Mouse (Mus musculus) thymus, adult 2 months (tissue): ENCODE results near the gene Grm4. TPM values are rescaled to one million over a fixed set of nuclear protein-coding genes. Genes with fewer than 3 reads are reported as not detected.

ENCODE experiments used
- DNase-seq: peaks from one replicate; pipeline ENCODE4 v3.0.0; 2021
- H3K27ac ChIP-seq: fragments of 200-500 bp; 2 replicates; pipeline ENCODE4 v1.5.1; 2012; ENCODE audit warnings: low read length, control low read depth; ENCODE audit not compliant: control insufficient read depth, insufficient read depth
- H3K27me3 ChIP-seq: fragments of 200-500 bp; 2 replicates; pipeline ENCODE4 v1.6.1; 2012; ENCODE audit warnings: mild to moderate bottlenecking, low read length, moderate library complexity, mixed read lengths; ENCODE audit not compliant: control insufficient read depth, insufficient read depth
- H3K36me3 ChIP-seq: fragments of 200-500 bp; 2 replicates; pipeline ENCODE4 v1.6.1; 2012; ENCODE audit warnings: mild to moderate bottlenecking, low read length, moderate library complexity; ENCODE audit not compliant: control insufficient read depth, insufficient read depth
- H3K4me1 ChIP-seq: fragments of 200-500 bp; replicated peaks from 2 replicates; pipeline ENCODE4 v1.6.1; 2012; ENCODE audit warnings: low read length; ENCODE audit not compliant: control insufficient read depth, insufficient read depth
- H3K4me3 ChIP-seq: fragments of 200-500 bp; 2 replicates; pipeline ENCODE4 v1.5.1; 2012; ENCODE audit warnings: mild to moderate bottlenecking, low read length, control low read depth, moderate library complexity; ENCODE audit not compliant: control insufficient read depth, insufficient read depth
- CTCF ChIP-seq: fragments of 200-500 bp; IDR thresholded peaks from 2 replicates; pipeline ENCODE4 v1.5.1; 2012; ENCODE audit warnings: mild to moderate bottlenecking, control low read depth, low read length, moderate library complexity, borderline replicate concordance; ENCODE audit not compliant: control insufficient read depth, poor library complexity, insufficient read depth; ENCODE audit errors: extremely low read depth
- POLR2A ChIP-seq: fragments of 200-500 bp; IDR thresholded peaks from 2 replicates; pipeline ENCODE4 v1.6.1; 2012; ENCODE audit warnings: mild to moderate bottlenecking, low read length, control low read depth, moderate library complexity; ENCODE audit not compliant: control insufficient read depth, poor library complexity, insufficient read depth; ENCODE audit errors: extremely low read depth
- WGBS: fragments of 180-500 bp; shearing (Covaris S2); methylation state at CpG from one replicate; pipeline ENCODE4 v1.1.7; 2018; 5-methylcytosine and 5-hydroxymethylcytosine counted together
- polyA plus RNA-seq: library from polyadenylated mRNA; depleted of rRNA; stranded (reverse); fragments of >200 nt; gene quantifications from 2 replicates; pipeline ENCODE4 v1.2.3, GENCODE M21; 2012

Grm4 gene
- polyA plus RNA-seq, 1 experiment = 1.5 TPM

- Histone ChIP-seq H3K27ac (no peak overlapping the region), H3K36me3 (no peaks in the 10 kb centered on the region), H3K27me3 (no peaks in the 10 kb centered on the region), H3K4me1 (peaks cover 4% of the 10 kb centered on the region), H3K4me3 (no peak overlapping the region)
- TF ChIP-seq POLR2A (no peak), CTCF (no peak)
- WGBS = 93% methylated on average over 4 of the region's 4 CpGs
- DNase-seq = no peak
These were observed 114.2 kb downstream of the Grm4 start for GRCm38 (mm10) chr17:27406956-27407355.

- WGBS = 21% methylated on average over 19 of the region's 19 CpGs
- DNase-seq = no peak
- Histone ChIP-seq H3K27ac (no peak overlapping the region), H3K4me1 (peaks cover 4% of the 10 kb centered on the region), H3K4me3 (no peak overlapping the region), H3K36me3 (no peaks in the 10 kb centered on the region), H3K27me3 (no peaks in the 10 kb centered on the region)
- TF ChIP-seq CTCF = no peak
- no peak for TF ChIP-seq POLR2A
These were observed 115.7 kb downstream of the Grm4 start for GRCm38 (mm10) chr17:27405376-27406024.

DNA sequence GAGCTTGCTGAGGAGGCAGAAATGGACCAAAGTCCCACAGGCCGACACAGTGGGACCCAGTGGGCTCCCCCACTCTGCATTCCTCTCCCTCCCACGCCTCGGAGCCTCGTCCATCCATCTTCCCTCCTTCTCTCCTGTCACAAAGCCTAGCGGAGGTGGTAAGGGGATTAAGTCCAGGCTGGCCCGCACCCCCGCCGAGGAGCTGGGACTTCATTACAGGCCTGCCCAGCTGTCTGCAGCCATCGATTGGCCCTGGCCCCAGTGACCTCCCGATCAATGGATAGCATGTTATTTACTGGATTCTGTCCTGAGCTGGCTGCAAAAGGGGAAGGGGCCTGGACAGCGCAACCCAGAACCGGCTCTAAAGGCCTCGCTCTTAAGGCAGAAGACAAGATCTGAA is 120.0 kb downstream of the Grm4 start:
- Histone ChIP-seq H3K4me1 (peaks cover 4% of the 10 kb centered on the region), H3K4me3 (no peak overlapping the region), H3K36me3 (no peaks in the 10 kb centered on the region), H3K27ac (no peak overlapping the region), H3K27me3 (no peaks in the 10 kb centered on the region)
- TF ChIP-seq CTCF = no peak
- no peak for TF ChIP-seq POLR2A
- no peak for DNase-seq
- 90% methylated on average over 13 of the region's 13 CpGs for WGBS

DNA sequence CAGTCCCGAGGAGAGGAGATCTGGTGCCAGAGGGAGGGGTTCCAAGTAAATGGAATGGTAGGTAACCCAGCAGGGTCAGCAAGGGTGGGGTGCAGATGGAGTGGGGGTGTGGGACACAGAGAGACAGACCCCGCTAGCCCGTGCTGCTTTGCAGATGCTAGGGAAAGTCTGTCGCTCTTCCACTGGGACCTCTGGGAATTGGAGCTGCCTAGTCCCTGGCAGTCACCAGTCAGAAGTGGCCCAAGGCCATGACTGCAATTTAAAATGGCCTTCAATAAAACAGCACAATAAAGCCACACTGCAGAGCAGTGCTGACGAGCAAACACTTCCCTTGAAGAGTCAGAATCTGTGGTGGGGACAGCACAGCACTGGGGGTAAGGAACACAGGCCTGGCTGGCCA is 127.3 kb downstream of the Grm4 start:
- H3K27me3 ChIP-seq = no peaks in the 10 kb centered on the region
- TF ChIP-seq CTCF (no peak), POLR2A (no peak)
- 94% methylated on average over 5 of the region's 5 CpGs for WGBS
- H3K36me3 ChIP-seq = no peaks in the 10 kb centered on the region
- H3K4me1 ChIP-seq = no peaks in the 10 kb centered on the region
- no peak for DNase-seq
- H3K4me3 ChIP-seq = no peak overlapping the region
- H3K27ac ChIP-seq = no peak overlapping the region

- TF ChIP-seq POLR2A (no peak), CTCF (peak; percentile 15; the same call in 1 of the 2 replicates)
- WGBS = 92% methylated on average over 4 of the region's 4 CpGs
- no peaks in the 10 kb centered on the region for H3K36me3 ChIP-seq
- H3K4me1 ChIP-seq = no peaks in the 10 kb centered on the region
- no peak for DNase-seq
- H3K27ac ChIP-seq = no peak overlapping the region
- no peaks in the 10 kb centered on the region for H3K27me3 ChIP-seq
- H3K4me3 ChIP-seq = no peak overlapping the region
These were observed 127.8 kb downstream of the Grm4 start for GRCm38 (mm10) chr17:27393432-27393831.

GRCm38 (mm10) chr17:27392918-27393317 is 128.3 kb downstream of the Grm4 start:
- WGBS = 91% methylated on average over 8 of the region's 8 CpGs
- H3K27ac ChIP-seq = no peak overlapping the region
- no peak overlapping the region for H3K4me3 ChIP-seq
- no peaks in the 10 kb centered on the region for H3K36me3 ChIP-seq
- H3K27me3 ChIP-seq = no peaks in the 10 kb centered on the region
- no peaks in the 10 kb centered on the region for H3K4me1 ChIP-seq
- DNase-seq = no peak
- TF ChIP-seq POLR2A (no peak), CTCF (no peak)

DNA sequence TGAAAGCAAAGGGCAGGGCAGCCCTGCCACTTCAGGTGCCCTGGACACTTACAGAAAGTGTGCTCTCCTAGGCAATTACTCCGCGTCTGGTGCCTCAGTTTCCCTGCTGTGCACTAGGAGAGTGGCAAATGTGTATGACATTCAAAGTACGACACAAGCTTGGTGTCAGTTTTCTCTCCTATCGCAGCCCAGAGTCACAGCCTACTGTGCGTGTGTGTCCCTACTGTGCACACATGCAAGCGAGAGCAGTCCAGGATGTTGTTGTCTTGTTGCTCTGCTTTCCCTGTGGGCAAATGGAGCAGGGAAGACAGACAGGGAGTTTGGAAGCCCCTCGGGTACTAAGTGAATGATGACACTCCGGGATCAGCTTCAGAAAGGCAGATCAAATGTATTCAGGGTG is 131.2 kb downstream of the Grm4 start:
- H3K27me3 ChIP-seq = no peaks in the 10 kb centered on the region
- H3K27ac ChIP-seq = no peak overlapping the region
- TF ChIP-seq CTCF (no peak), POLR2A (no peak)
- H3K4me1 ChIP-seq = no peaks in the 10 kb centered on the region
- H3K36me3 ChIP-seq = no peaks in the 10 kb centered on the region
- 96% methylated on average over 8 of the region's 8 CpGs for WGBS
- no peak overlapping the region for H3K4me3 ChIP-seq
- DNase-seq = no peak
